Mouse (Mus musculus) lung, postnatal 14 days (tissue): Measurements from ENCODE around the gene Gal3st3.
"Not testable (repeated sequence)": the region's sequence is repeated elsewhere in the genome, so short reads cannot be mapped to it uniquely, and the experiment has no call there.

ENCODE experiments used
- DNase-seq: peaks from one replicate; pipeline ENCODE4 v3.0.0; 2021

Gene Gal3st3

GRCm38 (mm10) chr19:5309025-5309424 is 10.9 kb downstream of the Gal3st3 start:
- DNase-seq = no peak

- no peak for DNase-seq
Measured at GRCm38 (mm10) chr19:5313189-5313588, 15.1 kb downstream of the Gal3st3 start.

GRCm38 (mm10) chr19:5323801-5324200 is 25.7 kb downstream of the Gal3st3 start:
- peak; percentile 15 for DNase-seq

- DNase-seq = no peak
Measured at GRCm38 (mm10) chr19:5327970-5328369, 29.8 kb downstream of the Gal3st3 start.

GRCm38 (mm10) chr19:5334741-5335140 is 36.6 kb downstream of the Gal3st3 start:
- peak; percentile 9 for DNase-seq

GRCm38 (mm10) chr19:5335441-5335840 is 37.3 kb downstream of the Gal3st3 start, which contains the start of gene Catsper1:
Gene Catsper1 (plus strand): TSS chr19:5335741.
- DNase-seq = no peak

GRCm38 (mm10) chr19:5337975-5338374 is 39.8 kb downstream of the Gal3st3 start:
- peak; percentile 85 for DNase-seq

GRCm38 (mm10) chr19:5341360-5341759 is 43.2 kb downstream of the Gal3st3 start:
- DNase-seq = no peak

GRCm38 (mm10) chr19:5345297-5346131 is 47.4 kb downstream of the Gal3st3 start:
- no peak for DNase-seq

GRCm38 (mm10) chr19:5348064-5348463 is 49.9 kb downstream of the Gal3st3 start:
- DNase-seq = no peak

GRCm38 (mm10) chr19:5348526-5349501 is 50.7 kb downstream of the Gal3st3 start:
- DNase-seq = peak; percentile 6

- DNase-seq = not testable (repeated sequence)
Measured at GRCm38 (mm10) chr19:5349502-5349873, 51.4 kb downstream of the Gal3st3 start, which contains the start of gene Cst6. Gene Cst6 (minus strand): TSS chr19:5349574.

GRCm38 (mm10) chr19:5353609-5354008 is 55.5 kb downstream of the Gal3st3 start:
- DNase-seq = no peak

GRCm38 (mm10) chr19:5356080-5356479 is 57.9 kb downstream of the Gal3st3 start:
- DNase-seq = no peak
